Mouse (Mus musculus) hindbrain, embryonic 13.5 days (tissue): ENCODE measurements around the gene Asb13. TPM values are rescaled to one million over a fixed set of nuclear protein-coding genes. Genes with fewer than 3 reads are reported as not detected.

Source experiments
- ATAC-seq: fragments of 200-750 bp; cut with Nextera tagmentation; 2 replicates; pipeline ENCODE4 v1.8.0; 2017; ENCODE audit warnings: moderate TSS enrichment; ENCODE audit not compliant: low FRiP score
- H3K27ac ChIP-seq: fragments of 300-500 bp; sonication (generic); 2 replicates; pipeline ENCODE4 v1.5.1; 2015; ENCODE audit warnings: inconsistent platforms, mild to moderate bottlenecking, moderate library complexity
- H3K27me3 ChIP-seq: fragments of 300-500 bp; sonication (generic); 2 replicates; pipeline ENCODE4 v1.6.1; 2015; ENCODE audit warnings: mild to moderate bottlenecking, inconsistent platforms
- H3K36me3 ChIP-seq: fragments of 300-500 bp; sonication (generic); 2 replicates; pipeline ENCODE4 v1.6.1; 2015; ENCODE audit warnings: mild to moderate bottlenecking, inconsistent platforms
- H3K4me1 ChIP-seq: fragments of 300-500 bp; sonication (generic); replicated peaks from 2 replicates; pipeline ENCODE4 v1.6.1; 2015; ENCODE audit warnings: inconsistent platforms
- H3K4me2 ChIP-seq: fragments of 300-500 bp; sonication (generic); 2 replicates; pipeline ENCODE4 v1.6.1; 2015; ENCODE audit warnings: inconsistent platforms, mild to moderate bottlenecking, moderate library complexity
- H3K4me3 ChIP-seq: fragments of 300-500 bp; sonication (generic); 2 replicates; pipeline ENCODE4 v1.5.1; 2015; ENCODE audit warnings: mild to moderate bottlenecking, inconsistent platforms
- H3K9ac ChIP-seq: fragments of 300-500 bp; sonication (generic); 2 replicates; pipeline ENCODE4 v1.6.1; 2015; ENCODE audit warnings: mild to moderate bottlenecking, inconsistent platforms
- H3K9me3 ChIP-seq: fragments of 300-500 bp; sonication (generic); 2 replicates; pipeline ENCODE4 v1.6.1; 2016; ENCODE audit warnings: inconsistent platforms
- WGBS: fragments of 180-500 bp; shearing (Covaris S2); methylation state at CpG from one replicate; pipeline ENCODE4 v1.1.7; 2015; 5-methylcytosine and 5-hydroxymethylcytosine counted together
- polyA plus RNA-seq: library from polyadenylated mRNA; unstranded; fragments of >200 nt; fragmentation: Nextera tagmentation; extraction: Ambion mirVana; gene quantifications from 2 replicates; pipeline ENCODE4 v1.2.1, GENCODE M21; 2015

Gene Asb13
- 12.3 and 15.2 TPM in 2 replicates for polyA plus RNA-seq

GRCm38 (mm10) chr13:3633895-3634811 lies at the start of gene Asb13:
Gene Asb13, plus strand, starts transcription at chr13:3634032.
- Histone ChIP-seq H3K9ac (peak within 1 kb of the TSS; percentile 90), H3K4me2 (peak within 1 kb of the TSS; percentile 71)
- WGBS: under 1% methylated on average over 47 of the region's 47 CpGs

GRCm38 (mm10) chr13:3590789-3591188 lies 43.0 kb upstream of the Asb13 start:
- Histone ChIP-seq H3K27me3 (no peaks in the 10 kb centered on the region), H3K27ac (no peak overlapping the region), H3K9me3 (no peaks in the 10 kb centered on the region), H3K9ac (no peak overlapping the region), H3K4me1 (no peaks in the 10 kb centered on the region), H3K36me3 (peaks cover 63% of the 10 kb centered on the region), H3K4me3 (no peak overlapping the region), H3K4me2 (no peak overlapping the region)
- WGBS: 83% methylated on average over 3 of the region's 3 CpGs
- ATAC-seq: no peak

More at GRCm38 (mm10) chr13:3633895-3634811, at the start of gene Asb13:
- H3K4me1 ChIP-seq: peaks cover 6% of the 10 kb centered on the region; the same call in 1 of the 2 replicates
- peak within 1 kb of the TSS; percentile 79 for H3K4me3 ChIP-seq
- 0 out of 2 replicates have a peak, but pooled peaks cover 4% of the 10 kb centered on the region for H3K9me3 ChIP-seq
- H3K36me3 ChIP-seq: no peaks in the 10 kb centered on the region
- H3K27me3 ChIP-seq: peaks cover 6% of the 10 kb centered on the region; the same call in 1 of the 2 replicates
- peak within 1 kb of the TSS; percentile 67 for H3K27ac ChIP-seq
- peak; percentile 94 for ATAC-seq

GRCm38 (mm10) chr13:3594311-3594710 lies 39.5 kb upstream of the Asb13 start:
- Histone ChIP-seq H3K4me3 (no peak overlapping the region), H3K27ac (no peak overlapping the region), H3K4me1 (no peaks in the 10 kb centered on the region), H3K9ac (no peak overlapping the region), H3K4me2 (no peak overlapping the region), H3K36me3 (peaks cover 62% of the 10 kb centered on the region), H3K9me3 (no peaks in the 10 kb centered on the region), H3K27me3 (no peaks in the 10 kb centered on the region)
- WGBS: 97% methylated on average over 1 of the region's 1 CpGs
- no peak for ATAC-seq

- no peaks in the 10 kb centered on the region for H3K27me3 ChIP-seq
- H3K9ac ChIP-seq: no peak overlapping the region
- no peaks in the 10 kb centered on the region for H3K4me1 ChIP-seq
- H3K9me3 ChIP-seq: no peaks in the 10 kb centered on the region
- H3K27ac ChIP-seq: no peak overlapping the region
- 95% methylated on average over 6 of the region's 6 CpGs for WGBS
- H3K4me2 ChIP-seq: no peak overlapping the region
- no peak for ATAC-seq
- H3K4me3 ChIP-seq: no peak overlapping the region
- H3K36me3 ChIP-seq: peaks cover 51% of the 10 kb centered on the region
These were observed 37.6 kb upstream of the Asb13 start for GRCm38 (mm10) chr13:3596232-3596631.

- peak overlapping the region; percentile 86 for H3K9ac ChIP-seq
- WGBS: 28% methylated on average over 8 of the region's 8 CpGs
- peak overlapping the region; percentile 92; the same call in 1 of the 2 replicates for H3K27ac ChIP-seq
- peak overlapping the region; percentile 90 for H3K4me2 ChIP-seq
- peaks cover 3% of the 10 kb centered on the region; the same call in 1 of the 2 replicates for H3K4me1 ChIP-seq
- no peaks in the 10 kb centered on the region for H3K9me3 ChIP-seq
- H3K27me3 ChIP-seq: peaks cover 16% of the 10 kb centered on the region; the same call in 1 of the 2 replicates
- no peaks in the 10 kb centered on the region for H3K36me3 ChIP-seq
- no peak for ATAC-seq
- peak overlapping the region; percentile 82 for H3K4me3 ChIP-seq
These were observed 24.1 kb upstream of the Asb13 start for GRCm38 (mm10) chr13:3609780-3610117.

GRCm38 (mm10) chr13:3610118-3610794 lies 23.6 kb upstream of the Asb13 start:
- under 1% methylated on average over 48 of the region's 50 CpGs for WGBS

GRCm38 (mm10) chr13:3610795-3611438 lies 22.9 kb upstream of the Asb13 start, which contains the start of gene Fam208b:
Gene Fam208b, minus strand, starts transcription at chr13:3611108.
- H3K27ac ChIP-seq: peak within 1 kb of the TSS; percentile 92
- peak within 1 kb of the TSS; percentile 82 for H3K4me3 ChIP-seq
- peaks cover 3% of the 10 kb centered on the region; the same call in 1 of the 2 replicates for H3K4me1 ChIP-seq
- H3K27me3 ChIP-seq: peaks cover 16% of the 10 kb centered on the region; the same call in 1 of the 2 replicates
- peak within 1 kb of the TSS; percentile 86 for H3K9ac ChIP-seq
- WGBS: 1% methylated on average over 58 of the region's 58 CpGs
- no peaks in the 10 kb centered on the region for H3K36me3 ChIP-seq
- H3K4me2 ChIP-seq: peak within 1 kb of the TSS; percentile 90
- peak; percentile 99 for ATAC-seq
- H3K9me3 ChIP-seq: no peaks in the 10 kb centered on the region

More at GRCm38 (mm10) chr13:3610118-3610794, 23.6 kb upstream of the Asb13 start:
- Histone ChIP-seq H3K9ac (peak overlapping the region; percentile 86), H3K4me1 (peaks cover 3% of the 10 kb centered on the region; the same call in 1 of the 2 replicates), H3K27ac (peak overlapping the region; percentile 92), H3K4me3 (peak overlapping the region; percentile 82), H3K27me3 (peaks cover 16% of the 10 kb centered on the region; the same call in 1 of the 2 replicates), H3K4me2 (peak overlapping the region; percentile 90), H3K36me3 (no peaks in the 10 kb centered on the region), H3K9me3 (no peaks in the 10 kb centered on the region)
- ATAC-seq: no peak; the same call in 1 of the 2 replicates

- Histone ChIP-seq H3K9me3 (0 out of 2 replicates have a peak, but pooled peaks cover 4% of the 10 kb centered on the region), H3K4me3 (no peak overlapping the region), H3K4me1 (no peaks in the 10 kb centered on the region), H3K27me3 (no peaks in the 10 kb centered on the region), H3K36me3 (no peaks in the 10 kb centered on the region), H3K27ac (no peak overlapping the region), H3K9ac (no peak overlapping the region), H3K4me2 (no peak overlapping the region)
- ATAC-seq: no peak
- WGBS: 64% methylated on average over 3 of the region's 3 CpGs
These were observed 6.7 kb upstream of the Asb13 start for GRCm38 (mm10) chr13:3627139-3627538.

GRCm38 (mm10) chr13:3628102-3628501 lies 5.7 kb upstream of the Asb13 start:
- ATAC-seq: no peak
- H3K4me3 ChIP-seq: no peak overlapping the region
- H3K4me2 ChIP-seq: no peak overlapping the region
- WGBS: 35% methylated on average over 3 of the region's 3 CpGs
- no peaks in the 10 kb centered on the region for H3K4me1 ChIP-seq
- no peaks in the 10 kb centered on the region for H3K36me3 ChIP-seq
- no peak overlapping the region for H3K9ac ChIP-seq
- H3K9me3 ChIP-seq: 0 out of 2 replicates have a peak, but pooled peaks cover 4% of the 10 kb centered on the region
- peaks cover 6% of the 10 kb centered on the region; the same call in 1 of the 2 replicates for H3K27me3 ChIP-seq
- H3K27ac ChIP-seq: no peak overlapping the region

- Histone ChIP-seq H3K9me3 (0 out of 2 replicates have a peak, but pooled peaks cover 4% of the 10 kb centered on the region), H3K4me2 (no peak overlapping the region), H3K9ac (no peak overlapping the region), H3K27me3 (peaks cover 6% of the 10 kb centered on the region; the same call in 1 of the 2 replicates), H3K4me3 (no peak overlapping the region), H3K4me1 (peaks cover 6% of the 10 kb centered on the region; the same call in 1 of the 2 replicates), H3K36me3 (no peaks in the 10 kb centered on the region), H3K27ac (no peak overlapping the region)
- ATAC-seq: no peak
- WGBS: 86% methylated on average over 9 of the region's 9 CpGs
These were observed 1.3 kb upstream of the Asb13 start for GRCm38 (mm10) chr13:3632551-3632950.

- WGBS: 44% methylated on average over 6 of the region's 6 CpGs
- no peak overlapping the region for H3K4me3 ChIP-seq
These were observed 701 bp upstream of the Asb13 start for GRCm38 (mm10) chr13:3633131-3633530.

More at GRCm38 (mm10) chr13:3633131-3633530, 701 bp upstream of the Asb13 start:
- H3K9ac ChIP-seq: no peak overlapping the region
- peaks cover 6% of the 10 kb centered on the region; the same call in 1 of the 2 replicates for H3K4me1 ChIP-seq
- H3K4me2 ChIP-seq: no peak overlapping the region; the same call in 1 of the 2 replicates
- ATAC-seq: no peak
- no peak overlapping the region for H3K27ac ChIP-seq
- no peaks in the 10 kb centered on the region for H3K36me3 ChIP-seq
- peaks cover 6% of the 10 kb centered on the region; the same call in 1 of the 2 replicates for H3K27me3 ChIP-seq
- 0 out of 2 replicates have a peak, but pooled peaks cover 4% of the 10 kb centered on the region for H3K9me3 ChIP-seq
